Mouse (Mus musculus) testis, adult 2 months (tissue): ENCODE results near the gene Marveld2.

Experiments used
- CTCF ChIP-seq: fragments of 200-500 bp; IDR thresholded peaks from 2 replicates; pipeline ENCODE4 v1.5.1; 2012; ENCODE audit warnings: low read depth, mild to moderate bottlenecking, inconsistent platforms, low read length, moderate library complexity; ENCODE audit not compliant: control insufficient read depth, insufficient read depth, insufficient replicate concordance
- POLR2A ChIP-seq: fragments of 200-500 bp; IDR thresholded peaks from 2 replicates; pipeline ENCODE4 v1.6.1; 2012; ENCODE audit warnings: low read depth, mild to moderate bottlenecking, inconsistent platforms, low read length, moderate library complexity; ENCODE audit not compliant: control insufficient read depth

DNA sequence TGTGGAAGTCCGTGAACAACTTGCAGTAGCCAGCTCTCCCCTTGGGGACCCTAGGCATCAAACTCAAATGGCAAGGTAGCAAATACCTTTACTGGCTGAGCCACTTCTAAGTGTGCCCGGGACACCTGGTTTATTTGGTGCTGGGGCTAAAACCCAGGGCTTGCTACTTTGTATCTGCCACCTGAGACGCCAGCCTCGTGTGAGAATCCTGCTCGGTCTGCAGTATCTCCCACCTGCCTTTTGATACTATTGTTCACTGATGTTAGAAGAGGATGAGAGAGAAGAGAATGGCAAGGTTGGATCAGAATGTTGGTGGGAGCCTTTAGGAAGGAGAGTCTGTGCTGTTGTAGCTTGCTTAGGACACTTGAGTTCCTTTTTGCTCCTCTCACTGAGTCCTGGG lies 41.3 kb upstream of the Marveld2 start:
- TF ChIP-seq CTCF (no peak), POLR2A (no peak)
